Mouse (Mus musculus) heart, adult 2 months (tissue): ENCODE data around the gene Clec3b.

Experiments
- CTCF ChIP-seq: fragments of 200-600 bp; IDR thresholded peaks from 2 replicates; pipeline ENCODE4 v1.8.1; 2022; ENCODE audit warnings: antibody characterized with exemption, mild to moderate bottlenecking, moderate library complexity
- EP300 ChIP-seq: fragments of 200-500 bp; IDR thresholded peaks from 2 replicates; pipeline ENCODE4 v1.6.1; 2011; ENCODE audit warnings: low read depth, low read length, control low read depth; ENCODE audit not compliant: insufficient read depth
- POLR2A ChIP-seq: fragments of 200-500 bp; IDR thresholded peaks from 2 replicates; pipeline ENCODE4 v1.6.1; 2011; ENCODE audit warnings: mild to moderate bottlenecking, low read depth, low read length, control low read depth; ENCODE audit not compliant: insufficient read depth

DNA sequence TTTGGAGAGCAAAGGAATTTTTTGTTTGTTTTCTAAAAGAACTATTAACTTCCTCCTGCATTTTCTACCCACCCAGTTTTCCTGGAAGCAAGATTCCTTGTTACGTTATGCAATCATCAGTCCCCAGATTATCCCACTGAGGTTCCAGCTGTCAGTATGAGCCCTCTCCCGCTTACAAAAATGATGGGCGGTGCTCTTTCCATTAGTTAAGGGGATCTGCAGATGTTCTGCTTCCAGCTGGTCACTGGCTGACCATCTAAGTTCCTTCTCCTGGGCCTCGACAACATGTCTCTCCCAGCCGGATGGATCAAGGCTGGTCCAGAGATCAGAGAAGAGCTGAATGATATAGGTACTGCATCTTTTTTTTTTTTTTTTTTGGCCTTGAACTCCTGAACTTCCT, 2.3 kb upstream of the Clec3b start:
- TF ChIP-seq CTCF (no peak), POLR2A (peak; percentile 50; the same call in 1 of the 2 replicates), EP300 (peak; percentile 81; the same call in 1 of the 2 replicates)
